Mouse (Mus musculus): ENCODE measurements around the gene Lpar3.
"Not testable (repeated sequence)": the region's sequence is repeated elsewhere in the genome, so short reads cannot be mapped to it uniquely, and the experiment has no call there.

Lpar3 gene

GRCm38 (mm10) chr3:146209759-146210158, 11.0 kb upstream of the Lpar3 start:
- DNase-seq (ENCODE audit: low spot score), result not testable (repeated sequence)

- no peak for DNase-seq (ENCODE audit: low spot score)
These were observed 9.5 kb upstream of the Lpar3 start for GRCm38 (mm10) chr3:146211141-146211747.

GRCm38 (mm10) chr3:146211964-146212363, 8.8 kb upstream of the Lpar3 start:
- DNase-seq (ENCODE audit: low spot score), result no peak

- no peak for DNase-seq (ENCODE audit: low spot score)
These were observed 7.4 kb upstream of the Lpar3 start for GRCm38 (mm10) chr3:146213336-146213735.

- DNase-seq (ENCODE audit: low spot score), result no peak
These were observed 4.2 kb upstream of the Lpar3 start for GRCm38 (mm10) chr3:146216561-146216960.

GRCm38 (mm10) chr3:146224271-146224670, 3.5 kb downstream of the Lpar3 start:
- no peak for DNase-seq (ENCODE audit: low spot score)

GRCm38 (mm10) chr3:146225061-146225761, 4.4 kb downstream of the Lpar3 start:
- DNase-seq (ENCODE audit: low spot score), result no peak

GRCm38 (mm10) chr3:146227427-146227826, 6.7 kb downstream of the Lpar3 start:
- DNase-seq (ENCODE audit: low spot score), result no peak

GRCm38 (mm10) chr3:146228559-146229310, 8.0 kb downstream of the Lpar3 start:
- DNase-seq (ENCODE audit: low spot score), result no peak

- DNase-seq (ENCODE audit: low spot score), result no peak
These were observed 11.9 kb downstream of the Lpar3 start for GRCm38 (mm10) chr3:146232708-146233107.

GRCm38 (mm10) chr3:146233741-146234140, 13.0 kb downstream of the Lpar3 start:
- DNase-seq (ENCODE audit: low spot score), result no peak

GRCm38 (mm10) chr3:146234530-146234929, 13.8 kb downstream of the Lpar3 start:
- DNase-seq (ENCODE audit: low spot score), result no peak

GRCm38 (mm10) chr3:146236280-146236679, 15.5 kb downstream of the Lpar3 start:
- DNase-seq (ENCODE audit: low spot score), result no peak

GRCm38 (mm10) chr3:146237676-146238075, 16.9 kb downstream of the Lpar3 start:
- no peak for DNase-seq (ENCODE audit: low spot score)

GRCm38 (mm10) chr3:146244630-146245029, 23.9 kb downstream of the Lpar3 start:
- DNase-seq (ENCODE audit: low spot score), result no peak

GRCm38 (mm10) chr3:146246557-146246956, 25.8 kb downstream of the Lpar3 start:
- no peak for DNase-seq (ENCODE audit: low spot score)

- no peak for DNase-seq (ENCODE audit: low spot score)
These were observed 26.2 kb downstream of the Lpar3 start for GRCm38 (mm10) chr3:146246992-146247391.

GRCm38 (mm10) chr3:146249895-146250294, 29.1 kb downstream of the Lpar3 start:
- DNase-seq (ENCODE audit: low spot score), result no peak

- no peak for DNase-seq (ENCODE audit: low spot score)
These were observed 31.0 kb downstream of the Lpar3 start for GRCm38 (mm10) chr3:146251771-146252170.

- DNase-seq (ENCODE audit: low spot score), result no peak
These were observed 33.1 kb downstream of the Lpar3 start for GRCm38 (mm10) chr3:146253736-146254320.

GRCm38 (mm10) chr3:146255123-146255522, 34.4 kb downstream of the Lpar3 start:
- DNase-seq (ENCODE audit: low spot score), result no peak

- no peak for DNase-seq (ENCODE audit: low spot score)
These were observed 36.8 kb downstream of the Lpar3 start for GRCm38 (mm10) chr3:146257483-146258122.
